Mouse (Mus musculus) heart, postnatal 0 days (tissue): ENCODE data around the gene Nisch. TPM values are rescaled to one million over a fixed set of nuclear protein-coding genes. Genes with fewer than 3 reads are reported as not detected.
A peak's percentile ranks its signal among the peaks of the same experiment; 100 is the strongest.

Experiments used
- ATAC-seq: fragments of 200-750 bp; cut with Nextera tagmentation; 2 replicates; pipeline ENCODE4 v1.8.0; 2017; ENCODE audit warnings: low read depth, moderate number of reproducible peaks, moderate library complexity; ENCODE audit not compliant: insufficient read depth
- DNase-seq: peaks from one replicate; pipeline ENCODE4 v3.0.0-alpha.2; 2016; ENCODE audit warnings: low spot score
- H3K27ac ChIP-seq: fragments of 300-500 bp; sonication (generic); 2 replicates; pipeline ENCODE4 v1.5.1; 2014; ENCODE audit warnings: low read depth, mild to moderate bottlenecking
- H3K27me3 ChIP-seq: fragments of 300-500 bp; sonication (generic); 2 replicates; pipeline ENCODE4 v1.6.1; 2014; ENCODE audit warnings: low read length, mixed read lengths; ENCODE audit not compliant: control insufficient read depth, insufficient read depth
- H3K36me3 ChIP-seq: fragments of 300-500 bp; sonication (generic); replicated peaks from 2 replicates; pipeline ENCODE4 v1.6.1; 2014; ENCODE audit warnings: low read length, mixed read lengths; ENCODE audit not compliant: control insufficient read depth, insufficient read depth
- H3K4me1 ChIP-seq: fragments of 300-500 bp; sonication (generic); 2 replicates; pipeline ENCODE4 v1.6.1; 2014; ENCODE audit warnings: antibody characterized with exemption; ENCODE audit not compliant: control insufficient read depth, insufficient read depth
- H3K4me2 ChIP-seq: fragments of 300-500 bp; sonication (generic); 2 replicates; pipeline ENCODE4 v1.6.1; 2014; ENCODE audit warnings: low read depth, mild to moderate bottlenecking, low read length, moderate library complexity
- H3K4me3 ChIP-seq: fragments of 300-500 bp; sonication (generic); 2 replicates; pipeline ENCODE4 v1.5.1; 2014; ENCODE audit warnings: low read depth, low read length
- H3K9ac ChIP-seq: fragments of 300-500 bp; sonication (generic); replicated peaks from 2 replicates; pipeline ENCODE4 v1.6.1; 2014; ENCODE audit warnings: low read depth, low read length, mixed read lengths
- H3K9me3 ChIP-seq: fragments of 300-500 bp; sonication (generic); replicated peaks from 2 replicates; pipeline ENCODE4 v1.6.1; 2016; ENCODE audit warnings: low read length; ENCODE audit not compliant: control insufficient read depth
- CTCF ChIP-seq: IDR thresholded peaks from 2 replicates; pipeline ENCODE4 v1.5.1; 2016; ENCODE audit warnings: antibody characterized with exemption, control low read depth, low read depth
- EP300 ChIP-seq: IDR thresholded peaks from 2 replicates; pipeline ENCODE4 v1.6.1; 2016; ENCODE audit warnings: antibody characterized with exemption, low read depth
- WGBS: fragments of 180-500 bp; shearing (Covaris S2); extraction: QIAGEN DNeasy Blood & Tissue Kit; methylation state at CpG from one replicate; pipeline ENCODE4 v1.1.7; 2014; 5-methylcytosine and 5-hydroxymethylcytosine counted together
- polyA plus RNA-seq: library from polyadenylated mRNA; unstranded; fragments of >200 nt; fragmentation: Nextera tagmentation; extraction: Ambion mirVana; gene quantifications from 2 replicates; pipeline ENCODE4 v1.2.1, GENCODE M21; 2015
- total RNA-seq: library from RNA; depleted of rRNA; stranded (reverse); fragments of >200 nt; gene quantifications from 2 replicates; pipeline ENCODE4 v1.2.3, GENCODE M21; 2014; ENCODE audit warnings: low replicate concordance

Gene Nisch
- total and polyA plus RNA-seq, 2 experiments from 2014 or later = 171 to 338 TPM

GRCm38 (mm10) chr14:31209133-31209557 is 7.6 kb downstream of the Nisch start:
- DNase-seq (peak; percentile 94), ATAC-seq (peak; percentile 80)
- TF ChIP-seq CTCF (no peak), EP300 (peak; percentile 99)
- H3K9me3 ChIP-seq = no peaks in the 10 kb centered on the region
- H3K4me3 ChIP-seq = peak overlapping the region; percentile 76
- H3K27ac ChIP-seq = peak overlapping the region; percentile 98
- H3K9ac ChIP-seq = peak overlapping the region; percentile 87
- no peaks in the 10 kb centered on the region for H3K27me3 ChIP-seq
- WGBS = 22% methylated on average over 4 of the region's 4 CpGs
- H3K4me2 ChIP-seq = peak overlapping the region; percentile 87
- H3K36me3 ChIP-seq = peaks cover 26% of the 10 kb centered on the region
- peaks cover 28% of the 10 kb centered on the region for H3K4me1 ChIP-seq

GRCm38 (mm10) chr14:31208084-31208483 is 8.7 kb downstream of the Nisch start, which contains the start of gene Tnnc1:
Tnnc1 (plus strand) TSS chr14:31208312.
- peaks cover 33% of the 10 kb centered on the region for H3K4me1 ChIP-seq
- peak within 1 kb of the TSS; percentile 87 for H3K4me2 ChIP-seq
- peak within 1 kb of the TSS; percentile 98 for H3K27ac ChIP-seq
- peak; percentile 57 for ATAC-seq
- peaks cover 36% of the 10 kb centered on the region for H3K36me3 ChIP-seq
- peak within 1 kb of the TSS; percentile 76 for H3K4me3 ChIP-seq
- 36% methylated on average over 2 of the region's 2 CpGs for WGBS
- peak within 1 kb of the TSS; percentile 90 for H3K9ac ChIP-seq
- TF ChIP-seq EP300 = no peak
- TF ChIP-seq CTCF = no peak
- H3K27me3 ChIP-seq = no peaks in the 10 kb centered on the region
- peak; percentile 81 for DNase-seq
- no peaks in the 10 kb centered on the region for H3K9me3 ChIP-seq

DNA sequence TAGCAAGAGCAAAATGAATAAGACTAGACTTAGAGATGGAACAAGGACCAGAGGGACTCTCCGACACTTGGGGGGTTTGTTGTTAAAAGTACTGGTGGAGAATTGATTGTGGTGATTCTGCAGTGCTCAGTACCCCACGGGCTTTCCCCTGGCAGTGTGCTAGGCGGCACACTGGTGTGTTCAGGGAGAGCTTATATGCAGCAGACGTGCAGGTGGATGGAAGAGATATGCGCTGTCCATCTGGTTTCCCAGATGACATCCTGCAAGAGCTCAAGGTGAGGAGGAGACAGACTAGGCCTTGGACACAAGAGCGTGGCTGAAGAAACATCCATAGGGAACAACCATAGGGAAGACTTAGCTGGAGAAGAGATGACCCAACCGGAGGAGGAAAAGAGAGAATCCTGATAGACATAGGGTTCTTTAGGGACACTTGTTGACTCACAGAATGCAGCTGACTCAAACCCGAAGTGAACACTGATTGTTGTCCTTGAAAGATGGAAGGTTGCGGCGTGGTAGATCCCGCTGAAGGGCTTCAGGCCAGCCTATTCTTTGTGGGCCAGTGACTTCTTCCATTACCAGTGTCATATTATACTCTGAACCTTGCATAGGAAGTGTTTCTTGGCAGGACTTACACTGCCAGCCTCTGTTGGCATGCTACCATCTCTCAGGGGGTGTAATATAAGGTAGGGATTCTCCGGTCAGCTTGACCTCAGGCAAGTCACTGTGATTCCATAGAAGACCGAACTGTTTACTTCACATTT is 9.5 kb downstream of the Nisch start:
- peak overlapping the region; percentile 87 for H3K4me2 ChIP-seq
- peaks cover 43% of the 10 kb centered on the region for H3K36me3 ChIP-seq
- TF ChIP-seq EP300 = no peak
- 0 out of 2 replicates have a peak, but pooled peaks have one; percentile 7 for TF ChIP-seq CTCF
- H3K9me3 ChIP-seq = no peaks in the 10 kb centered on the region
- H3K27me3 ChIP-seq = no peaks in the 10 kb centered on the region
- 55% methylated on average over 13 of the region's 13 CpGs for WGBS
- peak overlapping the region; percentile 90 for H3K9ac ChIP-seq
- H3K27ac ChIP-seq = peak overlapping the region; percentile 98
- peaks cover 28% of the 10 kb centered on the region for H3K4me1 ChIP-seq
- H3K4me3 ChIP-seq = peak overlapping the region; percentile 76
- ATAC-seq (no peak), DNase-seq (no peak)

DNA sequence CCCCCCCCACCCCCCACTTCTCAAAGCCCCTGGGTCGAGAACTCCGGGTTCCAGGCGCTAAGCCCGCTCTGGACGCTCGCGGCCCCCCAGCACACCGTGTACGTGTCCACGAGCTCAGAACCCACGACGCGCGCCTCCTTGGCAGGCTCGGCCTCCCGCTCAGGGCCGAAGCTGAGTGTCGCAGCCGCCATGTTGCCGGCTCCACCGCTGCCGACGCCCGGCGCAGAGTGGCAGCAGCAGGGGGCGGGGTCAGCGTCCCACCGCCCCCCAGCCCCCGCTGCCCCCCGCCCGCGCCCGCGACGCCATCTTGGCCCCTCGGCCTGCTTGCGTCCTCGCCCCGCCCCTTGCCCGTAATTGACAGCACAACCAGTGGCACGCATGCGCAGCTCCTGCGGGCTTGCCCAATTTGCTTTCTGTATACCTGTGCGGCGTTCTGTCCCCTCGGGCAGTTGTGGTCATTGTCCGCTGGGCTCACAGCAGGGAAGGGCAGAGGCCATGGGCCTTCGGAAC is 10.2 kb downstream of the Nisch start:
- peaks cover 43% of the 10 kb centered on the region for H3K36me3 ChIP-seq
- no peaks in the 10 kb centered on the region for H3K27me3 ChIP-seq
- peak; percentile 30 for ATAC-seq
- H3K9me3 ChIP-seq = no peaks in the 10 kb centered on the region
- DNase-seq = peak; percentile 95
- under 1% methylated on average over 48 of the region's 48 CpGs for WGBS
- TF ChIP-seq EP300 (0 out of 2 replicates have a peak, but pooled peaks have one; percentile 13), CTCF (no peak)
- H3K9ac ChIP-seq = peak overlapping the region; percentile 90
- peaks cover 25% of the 10 kb centered on the region for H3K4me1 ChIP-seq
- peak overlapping the region; percentile 87 for H3K4me2 ChIP-seq
- peak overlapping the region; percentile 76 for H3K4me3 ChIP-seq
- peak overlapping the region; percentile 98 for H3K27ac ChIP-seq

DNA sequence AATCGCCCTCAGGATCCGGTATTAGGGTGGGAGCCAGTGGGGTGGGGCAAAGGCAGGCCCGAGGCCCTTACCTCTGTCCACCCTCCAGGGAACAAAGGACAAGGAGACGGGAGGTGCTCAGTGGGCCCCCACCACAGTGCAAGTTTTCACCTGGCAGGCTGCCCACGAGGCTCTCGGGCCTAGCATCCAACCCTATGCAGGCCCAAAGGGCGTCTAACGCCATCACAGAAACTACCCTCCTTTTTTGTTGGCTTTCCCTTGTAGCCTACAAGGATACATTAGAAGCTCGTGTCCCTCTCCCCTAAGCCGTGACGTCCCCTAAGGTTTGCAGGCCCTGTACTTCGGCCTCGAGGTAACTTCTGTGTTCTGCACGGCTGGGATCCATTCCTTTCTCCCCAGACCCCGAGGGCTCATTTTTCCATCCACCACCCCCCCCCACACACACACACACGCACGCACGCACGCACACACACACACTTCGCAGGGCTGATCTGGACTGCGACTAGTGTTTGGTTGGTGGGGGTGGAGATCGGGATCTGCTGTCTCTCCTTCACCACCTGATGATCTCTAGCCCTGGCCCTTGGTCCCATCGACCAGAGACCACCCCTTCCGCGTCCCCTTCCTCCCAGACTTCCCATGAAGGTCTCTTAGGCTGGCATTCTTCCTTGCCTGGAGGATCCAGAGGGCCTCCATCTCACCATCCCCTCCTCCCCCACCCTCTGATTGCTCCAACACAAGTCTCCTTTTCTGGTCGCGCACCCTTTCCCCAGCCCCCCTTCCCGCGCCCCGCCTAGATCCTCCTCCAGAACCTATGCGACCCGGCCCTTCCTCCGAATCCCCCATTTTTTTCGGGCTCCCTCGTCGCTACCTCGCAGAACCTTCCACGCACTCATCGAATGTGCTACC is 10.9 kb downstream of the Nisch start:
- peak overlapping the region; percentile 87 for H3K4me2 ChIP-seq
- no peak for TF ChIP-seq EP300
- TF ChIP-seq CTCF = no peak
- peak overlapping the region; percentile 98 for H3K27ac ChIP-seq
- H3K27me3 ChIP-seq = no peaks in the 10 kb centered on the region
- peaks cover 25% of the 10 kb centered on the region for H3K4me1 ChIP-seq
- no peak for DNase-seq
- H3K4me3 ChIP-seq = peak overlapping the region; percentile 76
- WGBS = 0% methylated on average over 39 of the region's 39 CpGs
- peaks cover 45% of the 10 kb centered on the region for H3K36me3 ChIP-seq
- peak; percentile 2 for ATAC-seq
- H3K9me3 ChIP-seq = no peaks in the 10 kb centered on the region
- peak overlapping the region; percentile 90 for H3K9ac ChIP-seq
